Mouse (Mus musculus): ENCODE results near the gene Srrt. TPM values are rescaled to one million over a fixed set of nuclear protein-coding genes. Genes with fewer than 3 reads are reported as not detected.

Srrt gene
- polyA plus RNA-seq, 1 experiment, result 121 TPM

DNA sequence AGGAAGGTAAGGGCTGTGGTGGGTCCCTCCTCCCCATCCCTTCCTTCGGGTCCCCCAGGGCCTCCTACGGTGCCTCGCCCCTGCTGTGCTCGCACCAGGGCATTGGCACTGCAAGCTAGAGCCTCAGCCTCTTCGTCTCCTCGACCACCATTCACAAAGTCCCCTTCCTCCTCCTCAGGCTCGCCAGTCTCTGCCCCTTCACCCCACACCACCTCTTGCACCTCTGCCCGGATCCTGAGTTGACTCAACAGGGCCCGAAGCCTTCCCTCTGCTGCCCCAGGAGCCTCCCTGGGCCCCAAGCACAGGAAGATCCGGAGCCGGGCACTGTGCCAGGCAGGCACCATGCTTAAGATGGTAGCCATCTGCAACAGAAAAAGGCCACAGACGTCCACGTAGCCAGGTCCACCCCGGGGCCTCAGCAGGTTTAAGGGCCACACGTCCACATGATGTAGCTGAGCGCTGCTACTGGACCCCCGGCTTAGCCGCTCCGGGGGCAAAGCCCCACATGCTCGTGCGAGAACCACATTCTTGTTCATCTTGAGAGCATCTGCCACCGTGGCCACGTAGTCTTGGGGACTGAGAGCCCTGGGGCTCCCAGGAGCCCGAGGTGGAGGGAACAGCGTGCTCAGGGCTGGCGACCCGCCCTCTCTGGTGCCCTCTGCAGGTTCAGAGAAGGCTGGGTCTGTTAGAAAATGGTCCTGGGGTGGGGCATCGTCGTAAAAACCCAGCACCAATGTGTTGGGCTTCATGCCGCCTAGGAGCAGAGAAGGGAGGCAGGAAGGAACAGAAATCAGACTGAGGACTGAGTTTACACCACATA is 7.8 kb upstream of the Srrt start:
- H3K36me3 ChIP-seq (ENCODE audit: control insufficient read depth, insufficient read depth, low read length, poor library complexity, severe bottlenecking), result 0 out of 2 replicates have a peak, but pooled peaks cover 3% of the 10 kb centered on the region
- peaks cover 5% of the 10 kb centered on the region for H3K4me1 ChIP-seq (ENCODE audit: control insufficient read depth, insufficient read depth, low read length)
- no peak overlapping the region for H3K27ac ChIP-seq (ENCODE audit: insufficient read depth, low read length)
- no peaks in the 10 kb centered on the region for H3K27me3 ChIP-seq (ENCODE audit: control insufficient read depth, insufficient read depth, low read length, poor library complexity, severe bottlenecking)
- H3K9me3 ChIP-seq (replicated peaks; ENCODE audit: control insufficient read depth, insufficient read depth, low read length, poor library complexity, severe bottlenecking), result no peaks in the 10 kb centered on the region
- TF ChIP-seq CTCF (IDR thresholded peaks at IDR 0.05; ENCODE audit: low read depth, low read length), result peak; percentile 73
- no peak for TF ChIP-seq EP300 (IDR thresholded peaks at IDR 0.05; ENCODE audit: insufficient read depth, low read depth, low read length)
- no peak for TF ChIP-seq POLR2A (IDR thresholded peaks at IDR 0.05; ENCODE audit: insufficient read depth, low read length)
- peak overlapping the region; percentile 81 for H3K9ac ChIP-seq (ENCODE audit: low read depth, poor library complexity, severe bottlenecking)
- H3K4me3 ChIP-seq (ENCODE audit: low read depth, low read length), result peak overlapping the region; percentile 80

DNA sequence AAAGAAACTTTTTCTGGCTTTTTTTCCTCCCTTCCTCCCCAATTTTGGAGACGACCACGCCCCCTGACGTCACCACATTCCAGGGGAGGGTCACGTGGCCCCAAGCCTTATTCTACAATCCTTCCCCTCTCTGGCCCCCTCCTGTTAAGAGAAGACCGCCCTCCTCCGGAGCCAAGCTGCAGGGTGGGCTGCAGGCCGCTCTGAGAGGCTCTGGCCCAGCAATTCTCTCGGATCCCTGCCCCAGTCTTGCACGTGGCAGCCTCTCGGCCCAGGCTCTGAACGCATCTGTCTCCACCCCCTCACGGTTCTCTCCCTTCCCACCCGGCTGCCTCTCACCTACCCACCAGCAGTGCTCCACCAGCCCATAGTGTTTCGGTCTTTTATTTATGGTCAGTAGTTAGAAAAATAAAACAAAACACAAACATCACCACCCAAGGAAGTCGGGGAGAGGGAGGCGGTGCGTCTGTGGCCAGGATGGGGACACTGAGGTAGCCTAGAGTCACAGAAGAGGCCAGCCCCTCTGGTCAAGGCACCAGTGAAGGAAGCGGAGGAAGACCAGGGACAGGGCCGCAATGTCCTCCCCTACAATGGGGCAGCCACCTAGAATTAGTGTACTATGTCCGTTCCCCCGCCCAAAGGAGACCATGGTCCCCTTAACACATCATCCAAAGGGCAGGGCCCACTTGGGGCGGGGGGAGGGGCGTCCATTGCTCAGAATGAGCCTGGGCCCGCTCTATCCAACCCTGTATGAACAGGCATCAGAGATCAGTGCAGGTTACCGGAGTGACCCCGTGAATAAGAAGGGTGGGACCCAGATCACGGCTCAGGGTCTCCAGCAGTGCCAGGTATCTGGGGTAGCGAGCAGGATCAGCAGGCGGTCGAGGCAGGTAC is 7.0 kb upstream of the Srrt start, which contains the start of gene Trip6:
Gene Trip6 (minus strand): TSS at position 212 of the 891 bp plus-strand sequence.
- no peaks in the 10 kb centered on the region for H3K9me3 ChIP-seq (replicated peaks; ENCODE audit: control insufficient read depth, insufficient read depth, low read length, poor library complexity, severe bottlenecking)
- H3K4me3 ChIP-seq (ENCODE audit: low read depth, low read length), result peak within 1 kb of the TSS; percentile 80
- H3K4me1 ChIP-seq (ENCODE audit: control insufficient read depth, insufficient read depth, low read length), result peaks cover 5% of the 10 kb centered on the region
- TF ChIP-seq EP300 (IDR thresholded peaks at IDR 0.05; ENCODE audit: insufficient read depth, low read depth, low read length) (peak; percentile 35; the same call in 1 of the 2 replicates), CTCF (IDR thresholded peaks at IDR 0.05; ENCODE audit: low read depth, low read length) (no peak)
- peak within 1 kb of the TSS; percentile 48 for H3K27ac ChIP-seq (ENCODE audit: insufficient read depth, low read length)
- H3K9ac ChIP-seq (ENCODE audit: low read depth, poor library complexity, severe bottlenecking), result peak within 1 kb of the TSS; percentile 81
- peaks cover 11% of the 10 kb centered on the region for H3K36me3 ChIP-seq (ENCODE audit: control insufficient read depth, insufficient read depth, low read length, poor library complexity, severe bottlenecking)
- H3K27me3 ChIP-seq (ENCODE audit: control insufficient read depth, insufficient read depth, low read length, poor library complexity, severe bottlenecking), result no peaks in the 10 kb centered on the region

DNA sequence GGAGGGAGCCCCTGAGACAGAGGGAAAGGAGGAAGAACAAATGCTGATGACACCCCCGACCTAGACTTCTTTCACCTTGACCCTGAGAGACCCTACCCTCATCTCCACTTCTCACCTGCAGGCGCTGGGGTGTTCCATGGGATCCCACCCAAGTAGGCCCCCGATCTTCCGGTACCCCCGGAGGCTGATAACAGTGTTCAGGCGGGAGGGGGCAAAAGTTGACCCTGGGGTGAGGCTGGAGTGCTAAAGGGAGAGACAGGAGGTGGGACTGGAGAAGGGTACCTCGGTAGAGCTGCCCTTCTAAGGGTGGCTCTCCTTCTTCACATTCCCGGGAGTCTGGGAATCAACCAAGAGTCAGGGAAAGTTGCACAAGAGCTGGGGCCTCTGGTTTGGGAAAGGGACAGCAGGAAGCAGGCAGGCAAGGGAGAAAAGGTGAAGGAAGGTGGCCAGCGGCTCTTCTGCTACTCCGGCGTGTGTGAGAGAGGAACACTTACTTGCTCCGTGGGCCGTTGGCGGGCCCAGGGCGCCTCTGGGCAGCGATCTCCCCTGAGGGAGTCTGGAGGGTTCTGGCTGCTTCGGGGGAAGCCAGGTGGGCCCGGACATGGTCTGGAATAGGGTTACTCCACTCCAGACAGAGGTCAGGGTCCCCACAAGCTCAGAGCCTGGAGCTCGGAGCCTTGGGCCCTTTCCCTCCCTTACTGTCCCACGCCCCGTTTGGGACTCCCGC is 6.2 kb upstream of the Srrt start:
- no peaks in the 10 kb centered on the region for H3K9me3 ChIP-seq (replicated peaks; ENCODE audit: control insufficient read depth, insufficient read depth, low read length, poor library complexity, severe bottlenecking)
- H3K9ac ChIP-seq (ENCODE audit: low read depth, poor library complexity, severe bottlenecking), result peak overlapping the region; percentile 81
- H3K4me1 ChIP-seq (ENCODE audit: control insufficient read depth, insufficient read depth, low read length), result peaks cover 5% of the 10 kb centered on the region
- H3K27me3 ChIP-seq (ENCODE audit: control insufficient read depth, insufficient read depth, low read length, poor library complexity, severe bottlenecking), result no peaks in the 10 kb centered on the region
- H3K4me3 ChIP-seq (ENCODE audit: low read depth, low read length), result peak overlapping the region; percentile 80
- peak overlapping the region; percentile 48 for H3K27ac ChIP-seq (ENCODE audit: insufficient read depth, low read length)
- TF ChIP-seq POLR2A (IDR thresholded peaks at IDR 0.05; ENCODE audit: insufficient read depth, low read length) (no peak), EP300 (IDR thresholded peaks at IDR 0.05; ENCODE audit: insufficient read depth, low read depth, low read length) (no peak), CTCF (IDR thresholded peaks at IDR 0.05; ENCODE audit: low read depth, low read length) (no peak)
- peaks cover 18% of the 10 kb centered on the region for H3K36me3 ChIP-seq (ENCODE audit: control insufficient read depth, insufficient read depth, low read length, poor library complexity, severe bottlenecking)

DNA sequence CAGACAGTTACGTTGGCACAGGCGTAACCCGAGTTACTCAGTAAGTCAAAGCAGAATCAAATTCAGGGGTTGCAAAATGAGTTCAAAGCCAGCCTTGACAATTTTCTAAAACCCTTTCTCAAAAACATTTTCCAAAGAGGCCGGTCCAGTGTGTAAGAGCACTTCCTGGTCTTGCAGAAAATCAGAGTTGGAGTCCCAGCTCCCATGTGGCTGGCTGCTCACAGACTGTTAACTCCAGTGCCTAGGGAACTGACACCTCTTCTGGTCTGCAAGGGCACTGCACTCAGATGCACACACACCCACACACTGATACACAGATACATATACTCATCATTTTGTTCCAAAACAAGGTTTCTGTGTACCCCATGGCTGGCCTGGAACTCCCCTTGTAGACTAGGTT is 882 bp upstream of the Srrt start:
- Histone ChIP-seq H3K27ac (ENCODE audit: insufficient read depth, low read length) (peak overlapping the region; percentile 96; the same call in 1 of the 2 replicates), H3K36me3 (ENCODE audit: control insufficient read depth, insufficient read depth, low read length, poor library complexity, severe bottlenecking) (peaks cover 42% of the 10 kb centered on the region), H3K4me1 (ENCODE audit: control insufficient read depth, insufficient read depth, low read length) (peaks cover 5% of the 10 kb centered on the region), H3K27me3 (ENCODE audit: control insufficient read depth, insufficient read depth, low read length, poor library complexity, severe bottlenecking) (no peaks in the 10 kb centered on the region), H3K9ac (ENCODE audit: low read depth, poor library complexity, severe bottlenecking) (peak overlapping the region; percentile 96), H3K4me3 (ENCODE audit: low read depth, low read length) (no peak overlapping the region), H3K9me3 (replicated peaks; ENCODE audit: control insufficient read depth, insufficient read depth, low read length, poor library complexity, severe bottlenecking) (no peaks in the 10 kb centered on the region)
- TF ChIP-seq EP300 (IDR thresholded peaks at IDR 0.05; ENCODE audit: insufficient read depth, low read depth, low read length), result no peak
- peak; percentile 12 for TF ChIP-seq CTCF (IDR thresholded peaks at IDR 0.05; ENCODE audit: low read depth, low read length)

DNA sequence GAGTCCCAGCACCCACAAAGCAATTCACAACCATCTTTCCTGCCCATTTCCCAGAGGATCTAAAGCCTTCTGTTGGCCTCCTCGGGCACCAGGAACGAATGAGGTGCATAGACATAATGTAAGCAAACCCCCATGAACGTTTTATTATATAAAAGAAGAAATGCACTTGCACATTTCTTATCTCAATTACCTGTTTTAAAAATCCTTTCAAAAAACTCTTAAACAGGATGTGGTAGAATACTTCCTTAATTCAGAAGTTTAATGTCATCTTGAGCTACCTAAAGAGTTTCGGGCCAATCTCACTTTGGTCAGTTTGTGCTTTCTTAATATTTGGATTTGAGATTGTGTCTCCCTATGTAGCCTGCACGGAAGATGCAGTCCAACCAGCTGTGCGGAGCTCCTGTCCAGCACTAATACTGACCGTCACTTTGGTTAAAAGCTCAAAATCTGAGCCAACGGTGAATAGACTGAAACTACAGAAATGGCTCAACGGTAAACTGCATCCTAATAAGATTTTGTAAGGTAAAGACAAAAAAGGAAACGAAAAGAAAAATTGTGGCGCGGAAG is 952 bp downstream of the Srrt start:
- peak overlapping the region; percentile 96 for H3K4me3 ChIP-seq (ENCODE audit: low read depth, low read length)
- no peaks in the 10 kb centered on the region for H3K27me3 ChIP-seq (ENCODE audit: control insufficient read depth, insufficient read depth, low read length, poor library complexity, severe bottlenecking)
- TF ChIP-seq CTCF (IDR thresholded peaks at IDR 0.05; ENCODE audit: low read depth, low read length) (no peak), POLR2A (IDR thresholded peaks at IDR 0.05; ENCODE audit: insufficient read depth, low read length) (no peak), EP300 (IDR thresholded peaks at IDR 0.05; ENCODE audit: insufficient read depth, low read depth, low read length) (no peak)
- peak overlapping the region; percentile 76 for H3K27ac ChIP-seq (ENCODE audit: insufficient read depth, low read length)
- peaks cover 60% of the 10 kb centered on the region for H3K36me3 ChIP-seq (ENCODE audit: control insufficient read depth, insufficient read depth, low read length, poor library complexity, severe bottlenecking)
- peak overlapping the region; percentile 96 for H3K9ac ChIP-seq (ENCODE audit: low read depth, poor library complexity, severe bottlenecking)
- H3K4me1 ChIP-seq (ENCODE audit: control insufficient read depth, insufficient read depth, low read length), result peaks cover 5% of the 10 kb centered on the region
- H3K9me3 ChIP-seq (replicated peaks; ENCODE audit: control insufficient read depth, insufficient read depth, low read length, poor library complexity, severe bottlenecking), result no peaks in the 10 kb centered on the region

All from ES-Bruce4 (cell line).